Mouse (Mus musculus): ENCODE results near the gene Mybph. TPM values are rescaled to one million over a fixed set of nuclear protein-coding genes. Genes with fewer than 3 reads are reported as not detected.

The Mybph gene
- polyA plus RNA-seq, 1 experiment from 2014 or later, result 1.7 TPM

GRCm38 (mm10) chr1:134200998-134201686 lies 7.9 kb downstream of the Mybph start:
- 59% methylated on average over 6 of the region's 6 CpGs for WGBS (ENCODE audit: insufficient replicate concordance)
- H3K9ac ChIP-seq (ENCODE audit: low read depth, low read length), result no peak overlapping the region
- H3K4me2 ChIP-seq (ENCODE audit: low read depth, low read length), result no peak overlapping the region
- H3K4me1 ChIP-seq (ENCODE audit: control insufficient read depth, low read depth, low read length), result peaks cover 11% of the 10 kb centered on the region
- no peaks in the 10 kb centered on the region for H3K36me3 ChIP-seq (ENCODE audit: control insufficient read depth, insufficient read depth)
- H3K27ac ChIP-seq (ENCODE audit: low read length), result no peak overlapping the region
- H3K4me3 ChIP-seq (ENCODE audit: low read depth, low read length), result no peak overlapping the region
- H3K27me3 ChIP-seq (ENCODE audit: control insufficient read depth, insufficient read depth, low read depth, low read length), result no peaks in the 10 kb centered on the region
- ATAC-seq (ENCODE audit: low read depth), result no peak
- no peaks in the 10 kb centered on the region for H3K9me3 ChIP-seq (replicated peaks; ENCODE audit: control insufficient read depth, low read length)

GRCm38 (mm10) chr1:134201751-134202420 lies 8.6 kb downstream of the Mybph start:
- Histone ChIP-seq H3K27me3 (ENCODE audit: control insufficient read depth, insufficient read depth, low read depth, low read length) (no peaks in the 10 kb centered on the region), H3K36me3 (ENCODE audit: control insufficient read depth, insufficient read depth) (no peaks in the 10 kb centered on the region), H3K4me3 (ENCODE audit: low read depth, low read length) (no peak overlapping the region), H3K4me1 (ENCODE audit: control insufficient read depth, low read depth, low read length) (peaks cover 11% of the 10 kb centered on the region), H3K9ac (ENCODE audit: low read depth, low read length) (no peak overlapping the region), H3K4me2 (ENCODE audit: low read depth, low read length) (no peak overlapping the region), H3K9me3 (replicated peaks; ENCODE audit: control insufficient read depth, low read length) (no peaks in the 10 kb centered on the region), H3K27ac (ENCODE audit: low read length) (no peak overlapping the region)
- no peak for ATAC-seq (ENCODE audit: low read depth)
- WGBS (ENCODE audit: insufficient replicate concordance), result 38% methylated on average over 3 of the region's 3 CpGs

GRCm38 (mm10) chr1:134204230-134204629 lies 11.0 kb downstream of the Mybph start:
- H3K27me3 ChIP-seq (ENCODE audit: control insufficient read depth, insufficient read depth, low read depth, low read length), result no peaks in the 10 kb centered on the region
- H3K4me2 ChIP-seq (ENCODE audit: low read depth, low read length), result no peak overlapping the region
- 82% methylated on average over 13 of the region's 13 CpGs for WGBS (ENCODE audit: insufficient replicate concordance)
- H3K36me3 ChIP-seq (ENCODE audit: control insufficient read depth, insufficient read depth), result no peaks in the 10 kb centered on the region
- no peak overlapping the region for H3K27ac ChIP-seq (ENCODE audit: low read length)
- no peak for ATAC-seq (ENCODE audit: low read depth)
- H3K4me3 ChIP-seq (ENCODE audit: low read depth, low read length), result no peak overlapping the region
- H3K4me1 ChIP-seq (ENCODE audit: control insufficient read depth, low read depth, low read length), result peaks cover 11% of the 10 kb centered on the region
- no peaks in the 10 kb centered on the region for H3K9me3 ChIP-seq (replicated peaks; ENCODE audit: control insufficient read depth, low read length)
- no peak overlapping the region for H3K9ac ChIP-seq (ENCODE audit: low read depth, low read length)

- Histone ChIP-seq H3K4me3 (ENCODE audit: low read depth, low read length) (no peak overlapping the region), H3K4me1 (ENCODE audit: control insufficient read depth, low read depth, low read length) (peaks cover 11% of the 10 kb centered on the region), H3K27ac (ENCODE audit: low read length) (no peak overlapping the region), H3K9me3 (replicated peaks; ENCODE audit: control insufficient read depth, low read length) (no peaks in the 10 kb centered on the region), H3K36me3 (ENCODE audit: control insufficient read depth, insufficient read depth) (no peaks in the 10 kb centered on the region), H3K4me2 (ENCODE audit: low read depth, low read length) (no peak overlapping the region), H3K27me3 (ENCODE audit: control insufficient read depth, insufficient read depth, low read depth, low read length) (no peaks in the 10 kb centered on the region), H3K9ac (ENCODE audit: low read depth, low read length) (no peak overlapping the region)
- peak; percentile 39 for ATAC-seq (ENCODE audit: low read depth)
- 10% methylated on average over 9 of the region's 9 CpGs for WGBS (ENCODE audit: insufficient replicate concordance)
Measured at GRCm38 (mm10) chr1:134205296-134206018, 12.2 kb downstream of the Mybph start.

GRCm38 (mm10) chr1:134206085-134206484 lies 12.8 kb downstream of the Mybph start:
- WGBS (ENCODE audit: insufficient replicate concordance), result 28% methylated on average over 5 of the region's 5 CpGs
- H3K9me3 ChIP-seq (replicated peaks; ENCODE audit: control insufficient read depth, low read length), result no peaks in the 10 kb centered on the region
- H3K36me3 ChIP-seq (ENCODE audit: control insufficient read depth, insufficient read depth), result no peaks in the 10 kb centered on the region
- no peak overlapping the region for H3K27ac ChIP-seq (ENCODE audit: low read length)
- no peak overlapping the region for H3K4me2 ChIP-seq (ENCODE audit: low read depth, low read length)
- no peak for ATAC-seq (ENCODE audit: low read depth)
- H3K4me3 ChIP-seq (ENCODE audit: low read depth, low read length), result no peak overlapping the region
- H3K27me3 ChIP-seq (ENCODE audit: control insufficient read depth, insufficient read depth, low read depth, low read length), result no peaks in the 10 kb centered on the region
- H3K9ac ChIP-seq (ENCODE audit: low read depth, low read length), result no peak overlapping the region
- H3K4me1 ChIP-seq (ENCODE audit: control insufficient read depth, low read depth, low read length), result peaks cover 11% of the 10 kb centered on the region

GRCm38 (mm10) chr1:134210179-134210755 lies 17.0 kb downstream of the Mybph start:
- Histone ChIP-seq H3K4me1 (ENCODE audit: control insufficient read depth, low read depth, low read length) (peaks cover 13% of the 10 kb centered on the region), H3K4me2 (ENCODE audit: low read depth, low read length) (no peak overlapping the region), H3K4me3 (ENCODE audit: low read depth, low read length) (no peak overlapping the region), H3K36me3 (ENCODE audit: control insufficient read depth, insufficient read depth) (no peaks in the 10 kb centered on the region), H3K9ac (ENCODE audit: low read depth, low read length) (no peak overlapping the region), H3K9me3 (replicated peaks; ENCODE audit: control insufficient read depth, low read length) (no peaks in the 10 kb centered on the region), H3K27ac (ENCODE audit: low read length) (no peak overlapping the region), H3K27me3 (ENCODE audit: control insufficient read depth, insufficient read depth, low read depth, low read length) (no peaks in the 10 kb centered on the region; the same call in 1 of the 2 replicates)
- no peak for ATAC-seq (ENCODE audit: low read depth)
- WGBS (ENCODE audit: insufficient replicate concordance), result 58% methylated on average over 6 of the region's 6 CpGs

- WGBS (ENCODE audit: insufficient replicate concordance), result 30% methylated on average over 6 of the region's 6 CpGs
- Histone ChIP-seq H3K4me2 (ENCODE audit: low read depth, low read length) (no peak overlapping the region), H3K9ac (ENCODE audit: low read depth, low read length) (no peak overlapping the region), H3K4me3 (ENCODE audit: low read depth, low read length) (no peak overlapping the region), H3K9me3 (replicated peaks; ENCODE audit: control insufficient read depth, low read length) (no peaks in the 10 kb centered on the region), H3K27me3 (ENCODE audit: control insufficient read depth, insufficient read depth, low read depth, low read length) (no peaks in the 10 kb centered on the region; the same call in 1 of the 2 replicates), H3K36me3 (ENCODE audit: control insufficient read depth, insufficient read depth) (no peaks in the 10 kb centered on the region), H3K4me1 (ENCODE audit: control insufficient read depth, low read depth, low read length) (peaks cover 5% of the 10 kb centered on the region), H3K27ac (ENCODE audit: low read length) (no peak overlapping the region)
- no peak for ATAC-seq (ENCODE audit: low read depth)
Measured at GRCm38 (mm10) chr1:134211043-134211442, 17.8 kb downstream of the Mybph start.

GRCm38 (mm10) chr1:134211631-134212030 lies 18.4 kb downstream of the Mybph start:
- Histone ChIP-seq H3K9me3 (replicated peaks; ENCODE audit: control insufficient read depth, low read length) (no peaks in the 10 kb centered on the region), H3K36me3 (ENCODE audit: control insufficient read depth, insufficient read depth) (no peaks in the 10 kb centered on the region), H3K4me2 (ENCODE audit: low read depth, low read length) (no peak overlapping the region), H3K4me3 (ENCODE audit: low read depth, low read length) (no peak overlapping the region), H3K27ac (ENCODE audit: low read length) (no peak overlapping the region), H3K4me1 (ENCODE audit: control insufficient read depth, low read depth, low read length) (peaks cover 4% of the 10 kb centered on the region), H3K27me3 (ENCODE audit: control insufficient read depth, insufficient read depth, low read depth, low read length) (no peaks in the 10 kb centered on the region; the same call in 1 of the 2 replicates), H3K9ac (ENCODE audit: low read depth, low read length) (no peak overlapping the region)
- ATAC-seq (ENCODE audit: low read depth), result no peak
- 15% methylated on average over 2 of the region's 2 CpGs for WGBS (ENCODE audit: insufficient replicate concordance)

Data from liver, embryonic 16.5 days (tissue).